Mouse (Mus musculus): ENCODE results near the gene Cox5b.

Cox5b gene

DNA sequence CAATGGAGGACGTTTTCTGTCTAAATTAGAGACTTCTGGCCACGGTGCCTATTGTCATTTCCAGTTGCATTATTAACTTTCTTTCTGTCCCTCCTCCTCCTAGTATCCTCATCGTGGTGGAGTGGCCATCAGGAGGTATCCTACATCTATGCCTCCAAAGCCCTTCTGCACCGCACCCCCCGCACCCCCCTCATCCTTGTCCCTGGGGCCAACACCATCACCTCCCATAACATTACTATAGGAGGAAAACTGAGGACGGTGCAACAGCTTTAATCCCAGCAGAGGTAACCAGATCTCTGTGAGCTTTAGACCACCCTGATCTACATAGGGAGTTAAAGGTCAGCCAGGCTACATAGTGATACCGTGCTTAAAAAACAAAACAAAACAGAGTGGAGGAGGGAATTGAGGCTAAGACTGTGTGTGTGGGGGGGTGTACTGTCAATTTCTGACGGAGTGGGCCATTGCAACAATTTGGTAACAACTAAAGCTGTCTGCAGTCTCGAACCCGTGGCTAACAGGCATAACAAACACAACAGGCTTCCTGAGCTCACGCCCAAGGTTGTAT lies 496 bp upstream of the Cox5b start:
- no peak for DNase-seq (ENCODE audit: low spot score)

DNA sequence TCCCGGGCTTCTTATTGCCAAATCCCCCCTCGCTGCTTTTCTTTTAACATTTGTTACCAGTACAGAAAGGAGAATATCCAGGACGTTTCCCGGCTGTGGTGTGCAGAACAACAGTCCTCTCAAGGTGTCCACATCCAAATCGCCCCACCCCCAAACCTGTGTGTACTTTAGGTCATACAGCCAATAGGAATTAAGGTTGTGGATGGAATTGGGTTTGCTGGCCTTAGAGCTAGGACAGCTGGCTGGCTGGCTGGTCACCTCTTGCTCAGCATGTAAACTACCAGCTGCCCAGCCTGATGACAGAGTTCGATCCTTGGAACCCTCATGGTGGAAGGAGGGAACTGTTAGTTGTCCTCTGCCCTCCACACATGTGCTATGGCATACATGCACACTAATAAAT lies 3.6 kb downstream of the Cox5b start:
- DNase-seq (ENCODE audit: low spot score): no peak

DNA sequence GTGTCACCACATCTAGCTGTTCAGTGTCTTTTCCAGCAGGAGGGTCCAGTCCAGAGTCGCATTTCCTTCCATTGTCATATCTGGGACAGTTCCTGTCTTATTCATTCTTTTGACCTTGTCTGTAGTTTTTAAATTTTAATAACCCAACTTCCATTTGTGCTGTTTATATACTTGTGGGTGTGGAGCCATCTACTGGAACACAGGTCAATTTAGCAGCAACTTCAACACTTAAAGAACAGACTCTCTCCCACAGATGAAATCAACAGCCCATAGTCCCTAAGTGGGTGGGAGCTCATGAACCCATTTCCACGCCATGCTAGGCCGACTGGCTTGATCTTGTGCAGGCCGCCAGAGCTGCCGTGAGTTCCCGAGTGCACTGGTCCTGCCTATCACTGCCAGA lies 5.2 kb downstream of the Cox5b start:
- DNase-seq (ENCODE audit: low spot score): no peak

DNA sequence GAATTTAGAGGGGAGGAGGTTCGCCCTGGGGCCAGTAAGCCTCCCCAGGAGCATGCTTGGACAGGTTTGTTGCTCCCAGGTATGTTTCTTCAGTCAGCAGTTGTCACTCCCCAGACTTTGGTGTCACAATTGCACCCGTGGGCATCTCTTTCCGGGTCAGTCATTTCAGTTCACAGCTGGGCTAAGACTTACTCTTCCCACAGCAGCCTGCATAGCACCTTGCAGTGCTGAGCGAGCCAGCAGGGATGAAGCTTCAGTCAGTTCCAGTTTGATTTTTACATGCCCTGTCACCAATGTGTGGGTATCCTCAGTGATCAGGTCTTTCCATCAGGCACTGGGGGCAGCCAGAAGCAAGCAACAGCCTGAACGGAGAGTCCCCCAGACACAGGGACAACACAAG lies 5.8 kb downstream of the Cox5b start:
- DNase-seq (ENCODE audit: low spot score): no peak

DNA sequence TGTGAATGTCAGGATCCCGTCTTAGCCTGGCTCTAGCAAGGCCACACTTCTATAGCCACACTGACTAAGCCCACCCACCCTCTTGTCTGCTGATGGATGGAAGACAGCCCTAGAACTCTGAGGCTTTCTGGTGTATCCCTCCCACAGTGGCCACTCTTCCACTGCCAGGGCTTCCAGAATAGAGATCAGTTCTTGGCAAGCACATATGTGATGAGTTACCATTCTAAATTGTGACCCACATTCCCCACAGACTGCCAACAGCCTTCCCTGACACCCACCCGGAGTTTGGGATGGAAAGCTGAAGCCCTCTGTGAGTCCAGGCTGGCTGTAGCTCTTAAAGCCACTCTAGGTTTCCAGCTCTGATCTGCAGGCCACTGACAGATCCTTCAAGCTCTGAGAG lies 15.9 kb downstream of the Cox5b start:
- DNase-seq (ENCODE audit: low spot score): no peak

DNA sequence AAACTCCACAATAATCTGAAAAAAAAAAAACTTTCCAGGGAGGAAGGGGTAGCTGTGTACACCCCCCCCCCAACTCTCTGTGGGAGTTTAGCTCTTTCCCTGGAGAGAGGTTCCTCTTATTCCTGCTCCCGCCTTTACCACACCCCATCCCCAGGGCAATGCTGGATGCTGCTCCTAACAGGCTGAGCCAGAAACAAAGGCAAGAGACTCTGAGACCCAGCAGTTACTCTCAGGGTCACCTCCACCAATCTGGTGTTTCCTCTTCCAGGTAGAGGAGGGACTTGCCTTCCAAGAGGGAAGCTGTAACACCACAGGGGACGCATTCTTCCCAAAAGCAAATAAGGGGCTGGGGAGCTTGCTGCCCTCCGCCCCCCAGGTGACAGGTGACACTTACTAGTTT lies 16.5 kb downstream of the Cox5b start:
- no peak for DNase-seq (ENCODE audit: low spot score)

DNA sequence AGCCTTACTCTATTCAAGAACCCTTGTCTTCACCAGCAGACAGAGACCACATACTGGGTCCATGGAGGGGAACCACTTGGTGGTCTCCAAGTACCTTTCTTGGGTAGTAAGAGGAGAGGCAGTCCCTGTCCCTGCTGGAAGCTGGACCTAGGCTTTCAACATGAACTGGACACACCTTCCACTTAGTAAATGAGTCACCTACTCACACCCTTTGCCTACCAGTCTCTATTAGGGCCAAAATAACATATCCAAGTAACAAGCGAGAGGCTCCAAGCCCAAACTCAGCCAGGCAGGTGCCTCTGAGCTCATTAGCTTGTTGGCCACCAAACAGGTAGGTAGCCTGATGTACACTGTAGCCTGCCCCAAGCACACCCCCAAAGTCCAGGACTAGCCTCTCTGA lies 17.4 kb downstream of the Cox5b start:
- DNase-seq (ENCODE audit: low spot score): no peak

DNA sequence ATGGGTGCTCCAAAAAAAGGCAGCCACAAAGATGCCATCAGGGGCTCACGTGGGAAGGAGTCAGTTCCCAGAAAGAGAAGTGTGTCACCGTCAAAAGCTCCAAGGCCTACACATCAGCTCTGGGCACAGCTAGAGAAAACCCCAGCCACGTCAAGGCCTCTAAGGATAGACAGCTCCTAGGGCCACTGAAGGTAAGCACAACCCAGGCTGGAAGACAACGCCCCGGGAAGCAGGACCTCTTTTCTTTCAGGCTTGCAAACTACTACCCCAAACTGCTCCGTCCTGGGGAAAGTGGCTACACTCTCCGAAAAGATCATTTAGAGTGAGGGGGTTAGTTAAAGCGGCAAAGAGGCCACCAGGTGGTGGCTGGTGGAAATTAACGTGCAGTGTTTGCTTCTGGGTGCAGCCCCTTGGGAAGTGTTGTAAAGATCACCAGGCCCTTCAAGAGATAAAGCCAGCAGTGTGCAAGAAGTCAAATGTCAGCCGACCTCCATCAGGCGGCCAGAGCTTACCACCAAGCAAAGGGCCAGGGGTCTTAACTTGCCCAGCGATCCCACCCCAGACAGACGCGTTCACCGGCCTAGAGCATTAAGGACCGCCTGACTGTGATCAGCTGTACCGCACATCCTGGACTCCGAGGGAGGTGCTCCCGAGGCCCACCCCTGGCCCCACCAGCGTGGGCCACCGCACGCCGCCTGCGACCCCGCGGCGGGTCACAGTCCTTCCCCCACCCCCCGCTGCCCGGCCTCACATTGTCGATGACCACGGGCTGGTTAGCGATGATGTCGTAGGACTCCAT lies 18.0 kb downstream of the Cox5b start:
- DNase-seq (ENCODE audit: low spot score): peak; percentile 30

DNA sequence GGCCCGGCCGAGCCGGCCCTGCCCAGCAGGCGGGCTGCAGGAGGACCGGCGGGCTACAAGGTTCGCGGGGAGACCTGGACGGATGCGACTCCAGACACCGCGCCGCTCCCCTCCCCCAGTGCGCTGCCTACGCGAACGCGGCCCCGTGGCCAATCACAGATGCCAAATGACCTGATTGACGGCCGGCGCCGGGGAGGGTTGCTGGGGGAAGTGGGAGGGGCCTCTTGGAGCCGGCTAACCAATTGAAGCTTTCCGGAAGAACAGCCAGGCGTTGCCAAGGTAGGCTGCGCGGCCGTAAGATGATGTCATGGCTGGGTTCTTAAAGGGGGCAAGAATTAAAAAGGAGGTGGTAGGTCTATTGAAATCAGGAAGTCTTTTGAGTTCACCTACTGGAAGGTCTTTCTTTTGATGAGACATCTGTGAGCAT lies 18.6 kb downstream of the Cox5b start, which contains the start of gene 4933424G06Rik:
TSS of gene 4933424G06Rik (plus strand) at position 296 of the 427 bp plus-strand sequence.
- peak; percentile 98 for DNase-seq (ENCODE audit: low spot score)

DNA sequence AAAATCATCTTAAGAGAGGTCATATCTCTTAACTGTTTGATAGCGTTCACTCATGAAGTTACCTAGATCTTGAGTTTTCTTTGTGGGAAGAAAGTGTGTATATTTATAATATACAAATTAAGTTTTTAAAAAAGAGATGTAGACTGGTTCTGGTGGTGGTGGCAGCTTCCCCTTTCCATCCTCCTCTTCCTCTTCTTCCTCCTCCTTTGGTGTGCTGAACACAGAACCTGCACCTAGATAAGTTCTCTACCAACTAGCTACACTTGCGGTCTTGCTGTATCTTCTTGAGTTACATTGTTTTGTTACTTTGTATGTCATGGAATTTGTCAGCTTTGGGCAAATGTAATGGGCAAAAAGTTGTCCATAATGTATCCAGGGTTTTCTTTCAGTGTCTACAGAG lies 19.9 kb downstream of the Cox5b start:
- no peak for DNase-seq (ENCODE audit: low spot score)

DNA sequence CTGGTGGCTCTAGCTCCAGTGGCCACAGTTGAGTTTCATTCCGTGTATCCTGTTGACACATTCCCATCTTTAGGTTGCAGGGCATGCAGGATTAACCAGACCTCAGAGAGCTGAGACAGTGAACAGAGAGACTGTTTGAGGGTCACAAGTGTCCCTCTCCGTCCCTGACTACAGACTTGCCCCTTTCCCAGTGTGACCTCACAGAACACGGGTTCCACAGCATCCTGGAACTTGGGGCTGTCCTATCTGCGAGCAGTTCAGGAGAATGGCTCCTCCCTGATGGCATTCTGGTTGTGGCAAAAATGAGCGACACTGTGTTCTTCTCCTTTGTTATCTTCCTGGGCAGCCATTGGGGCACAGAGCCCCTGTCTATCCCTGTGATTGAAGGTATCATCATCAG lies 23.1 kb downstream of the Cox5b start, which contains the start of gene Actr1b:
TSS of gene Actr1b (minus strand) at position 112 of the 400 bp plus-strand sequence.
- no peak for DNase-seq (ENCODE audit: low spot score)

DNA sequence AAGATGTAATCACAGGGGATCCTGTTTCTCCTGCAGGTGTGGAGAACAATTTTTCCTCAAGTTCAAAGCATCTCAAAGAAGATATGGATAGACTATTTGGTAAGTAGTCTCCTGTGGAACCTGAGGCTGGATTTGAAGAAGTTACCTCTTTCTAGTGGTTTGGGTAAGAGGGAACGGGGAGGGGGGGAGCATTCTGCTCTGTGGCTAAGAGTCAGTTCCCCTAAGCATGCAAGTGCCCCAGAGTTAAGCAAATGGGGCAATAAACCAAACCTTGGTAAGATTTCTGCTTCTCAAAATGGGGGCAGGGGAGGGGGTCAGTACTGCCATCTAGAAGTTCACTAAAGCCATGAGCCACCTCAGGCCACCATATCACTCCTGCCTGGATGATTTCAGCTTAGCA lies 27.5 kb downstream of the Cox5b start:
- no peak for DNase-seq (ENCODE audit: low spot score)

DNA sequence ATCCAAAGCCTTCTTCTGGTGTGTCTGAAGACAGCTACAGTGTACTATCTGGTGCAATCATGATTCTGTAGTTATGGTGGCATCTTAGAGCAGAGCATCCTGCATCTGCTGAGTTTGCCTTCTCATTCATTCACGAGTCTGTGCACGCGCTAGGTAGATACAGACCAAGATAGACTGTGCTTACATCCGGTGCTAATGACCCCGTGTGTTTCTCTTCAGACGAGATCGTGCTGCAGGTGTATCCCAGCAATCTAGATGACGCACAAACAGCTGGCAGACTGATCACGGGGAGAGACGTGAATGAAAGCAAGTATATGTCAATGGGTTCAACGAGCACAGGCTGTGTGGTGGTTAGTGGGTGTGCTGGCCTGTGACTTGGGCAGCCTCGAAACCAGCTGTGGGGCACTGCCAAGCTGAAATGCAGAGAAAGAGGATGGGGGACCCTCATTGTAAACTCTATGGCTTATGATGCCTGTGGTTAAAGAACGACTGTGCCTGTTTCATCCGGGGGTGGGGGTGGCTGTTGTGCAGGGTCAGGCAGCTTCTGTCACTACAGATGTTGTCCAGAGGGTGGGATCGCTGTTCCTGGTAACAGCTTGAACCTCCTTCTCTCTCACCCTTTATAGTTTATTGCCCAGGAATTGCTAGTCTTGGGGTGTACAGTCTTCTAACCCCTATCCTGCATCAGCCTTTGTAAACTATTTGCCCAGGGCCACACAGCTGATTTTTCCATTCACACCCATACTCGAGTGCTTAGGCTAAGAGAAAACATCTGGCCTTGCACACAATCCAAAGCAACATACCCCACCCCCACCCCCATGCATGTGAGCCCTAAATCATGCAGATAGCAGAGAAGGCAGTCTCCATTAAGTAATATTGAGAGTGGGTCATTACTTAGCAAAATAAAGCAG lies 32.2 kb downstream of the Cox5b start:
- DNase-seq (ENCODE audit: low spot score): no peak

DNA sequence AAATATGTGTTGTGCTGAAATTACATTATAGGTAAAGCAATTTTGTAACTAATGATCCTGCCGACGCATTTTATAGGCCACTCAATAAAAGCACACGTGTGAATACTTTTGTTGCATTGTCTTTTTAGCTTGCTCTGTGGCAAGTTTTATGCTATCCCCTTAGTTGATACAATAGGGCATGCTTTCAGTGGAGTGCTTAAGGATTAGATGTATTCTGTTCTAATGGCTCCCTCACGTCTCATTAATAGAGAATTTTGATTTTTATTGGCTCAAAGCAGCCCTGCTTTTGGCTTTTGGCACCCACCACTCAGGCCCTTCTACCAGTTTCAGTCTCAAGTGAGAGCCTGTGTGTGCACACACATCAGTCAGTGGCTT lies 32.8 kb downstream of the Cox5b start:
- no peak for DNase-seq (ENCODE audit: low spot score)

DNA sequence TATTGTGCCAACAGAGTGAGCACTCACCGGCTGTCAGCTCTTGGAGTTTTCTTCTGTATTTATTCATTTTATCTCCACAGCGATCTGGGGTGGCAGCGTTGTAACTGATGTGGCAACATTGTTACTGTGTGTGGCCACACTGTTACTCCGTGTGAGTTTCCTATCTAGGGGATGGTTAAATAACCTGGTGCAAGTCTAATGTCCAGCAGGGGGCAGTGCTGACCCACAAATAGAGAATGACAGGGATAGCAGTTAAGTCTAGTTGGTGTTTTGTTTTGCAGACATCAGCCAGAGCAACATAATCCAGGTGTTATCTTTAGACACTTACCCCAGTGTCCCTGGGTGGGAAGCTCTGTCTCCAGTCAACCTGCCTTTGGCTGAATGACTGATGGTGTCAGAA lies 46.1 kb downstream of the Cox5b start:
- DNase-seq (ENCODE audit: low spot score): peak; percentile 70

DNA sequence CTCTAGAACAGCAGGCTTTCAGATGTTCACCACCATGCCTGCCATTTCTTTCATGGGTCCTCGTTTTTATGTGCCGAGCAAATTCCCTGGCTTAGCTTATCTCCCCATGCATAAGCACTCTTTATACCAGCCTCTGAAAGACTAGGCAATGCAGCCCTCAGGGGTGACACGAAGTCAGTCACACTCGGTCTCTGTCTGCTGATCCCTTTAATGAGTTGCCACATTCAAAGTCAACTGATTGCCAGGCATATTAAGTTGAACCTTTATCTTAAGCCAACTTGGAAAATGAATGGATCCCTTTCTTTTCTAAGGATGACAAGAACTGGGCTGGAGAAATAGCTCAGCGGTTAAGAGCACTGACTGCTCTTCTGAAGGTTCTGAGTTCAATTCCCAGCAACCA lies 48.0 kb downstream of the Cox5b start:
- no peak for DNase-seq (ENCODE audit: low spot score)

DNA sequence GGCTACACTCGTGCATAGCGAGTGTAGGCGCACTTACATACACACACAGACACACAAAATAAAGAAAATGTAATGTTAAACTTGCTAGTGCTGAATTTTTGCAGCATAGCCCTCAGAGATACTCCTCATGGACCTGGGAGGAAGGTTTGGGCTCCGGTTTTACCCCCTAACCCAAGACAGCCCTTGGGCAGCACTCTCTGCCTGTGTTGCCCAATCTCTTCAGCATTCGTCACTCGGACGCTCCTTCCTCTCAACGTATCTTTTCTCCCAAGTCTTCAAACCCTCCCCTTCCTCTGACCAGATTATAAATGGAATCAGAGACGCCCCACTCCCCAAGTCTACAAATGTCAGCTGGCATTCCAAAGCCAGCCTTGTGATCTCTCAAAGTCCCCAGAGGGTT lies 51.8 kb downstream of the Cox5b start:
- DNase-seq (ENCODE audit: low spot score): no peak

Measured in ovary, postnatal 36 days (tissue).